Mouse (Mus musculus): Measurements from ENCODE around the gene Gdf7.

Gdf7 gene

GRCm38 (mm10) chr12:8301841-8302431, at the start of gene Gdf7:
TSS of gene Gdf7 (minus strand) at chr12:8301954.
- no peak for DNase-seq (ENCODE audit: low read depth, low spot score)

- DNase-seq (ENCODE audit: low read depth, low spot score): no peak
Measured at GRCm38 (mm10) chr12:8351025-8351903, 49.5 kb upstream of the Gdf7 start.

- no peak for DNase-seq (ENCODE audit: low read depth, low spot score)
Measured at GRCm38 (mm10) chr12:8348733-8349513, 47.2 kb upstream of the Gdf7 start.

GRCm38 (mm10) chr12:8347746-8348462, 46.1 kb upstream of the Gdf7 start:
- no peak for DNase-seq (ENCODE audit: low read depth, low spot score)

- DNase-seq (ENCODE audit: low read depth, low spot score): no peak
Measured at GRCm38 (mm10) chr12:8345539-8345938, 43.8 kb upstream of the Gdf7 start.

GRCm38 (mm10) chr12:8344897-8345296, 43.1 kb upstream of the Gdf7 start:
- no peak for DNase-seq (ENCODE audit: low read depth, low spot score)

- DNase-seq (ENCODE audit: low read depth, low spot score): no peak
Measured at GRCm38 (mm10) chr12:8343381-8343780, 41.6 kb upstream of the Gdf7 start.

- DNase-seq (ENCODE audit: low read depth, low spot score): no peak
Measured at GRCm38 (mm10) chr12:8341008-8341407, 39.3 kb upstream of the Gdf7 start.

- DNase-seq (ENCODE audit: low read depth, low spot score): no peak
Measured at GRCm38 (mm10) chr12:8339591-8340319, 38.0 kb upstream of the Gdf7 start.

- no peak for DNase-seq (ENCODE audit: low read depth, low spot score)
Measured at GRCm38 (mm10) chr12:8338918-8339317, 37.2 kb upstream of the Gdf7 start.

- no peak for DNase-seq (ENCODE audit: low read depth, low spot score)
Measured at GRCm38 (mm10) chr12:8338491-8338890, 36.7 kb upstream of the Gdf7 start.

GRCm38 (mm10) chr12:8337286-8338060, 35.7 kb upstream of the Gdf7 start:
- DNase-seq (ENCODE audit: low read depth, low spot score): no peak

- DNase-seq (ENCODE audit: low read depth, low spot score): no peak
Measured at GRCm38 (mm10) chr12:8336601-8337285, 35.0 kb upstream of the Gdf7 start.

- no peak for DNase-seq (ENCODE audit: low read depth, low spot score)
Measured at GRCm38 (mm10) chr12:8335503-8335902, 33.7 kb upstream of the Gdf7 start.

GRCm38 (mm10) chr12:8334261-8334660, 32.5 kb upstream of the Gdf7 start:
- DNase-seq (ENCODE audit: low read depth, low spot score): no peak

GRCm38 (mm10) chr12:8333617-8334016, 31.9 kb upstream of the Gdf7 start:
- no peak for DNase-seq (ENCODE audit: low read depth, low spot score)

- no peak for DNase-seq (ENCODE audit: low read depth, low spot score)
Measured at GRCm38 (mm10) chr12:8332174-8332542, 30.4 kb upstream of the Gdf7 start.

GRCm38 (mm10) chr12:8331489-8332173, 29.9 kb upstream of the Gdf7 start:
- DNase-seq (ENCODE audit: low read depth, low spot score): no peak

- DNase-seq (ENCODE audit: low read depth, low spot score): no peak
Measured at GRCm38 (mm10) chr12:8329236-8329635, 27.5 kb upstream of the Gdf7 start.

Data from retina, postnatal 7 days (tissue).